Mouse (Mus musculus): ENCODE measurements around the gene 4933430I17Rik. TPM values are rescaled to one million over a fixed set of nuclear protein-coding genes. Genes with fewer than 3 reads are reported as not detected.

The 4933430I17Rik gene
- total and polyA plus RNA-seq, 3 experiments, result 0.30 to 1.8 (median 0.52) TPM

DNA sequence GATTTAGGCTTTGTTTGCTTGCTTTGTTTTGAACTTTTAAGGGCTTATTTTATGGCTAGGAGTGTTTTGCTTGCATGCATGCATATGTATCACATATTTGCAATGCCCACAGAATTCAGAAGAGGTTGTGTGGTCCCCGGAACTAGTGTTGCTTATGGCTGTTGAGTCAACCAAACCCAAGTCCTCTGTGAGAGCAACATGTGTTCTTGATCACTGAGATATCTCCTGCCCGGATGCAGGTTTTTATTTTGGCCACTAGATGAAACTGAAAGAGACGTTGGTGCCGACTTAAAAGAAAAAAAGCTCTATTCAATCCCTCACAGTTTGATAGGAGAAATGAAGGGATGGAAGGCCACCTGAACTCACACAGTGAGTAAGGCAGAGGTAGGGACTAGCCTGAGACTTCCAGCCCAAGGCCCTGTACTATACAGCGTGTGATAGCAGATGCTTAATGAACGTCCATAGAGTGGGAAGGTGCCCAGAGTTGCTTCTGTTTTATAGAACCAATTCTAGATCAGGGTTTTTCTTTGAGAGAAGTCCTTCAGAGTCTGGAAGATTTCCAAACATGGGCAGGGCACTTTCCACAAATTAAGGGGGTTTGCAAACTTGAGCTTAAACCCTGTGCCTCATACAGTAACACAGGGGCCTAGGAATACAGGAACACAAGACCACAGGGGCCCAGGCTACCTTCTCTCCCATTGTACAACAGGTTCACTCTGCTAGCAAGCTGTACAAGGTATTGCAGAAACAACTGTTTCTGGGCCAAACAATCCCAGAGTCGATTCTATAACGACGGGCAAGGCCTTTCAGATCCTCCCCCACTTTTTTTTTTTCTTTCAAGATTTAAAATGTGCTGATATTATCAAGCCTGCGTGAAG lies 7.4 kb upstream of the 4933430I17Rik start:
- Histone ChIP-seq H3K36me3 (replicated peaks in 1 of 2; ENCODE audit: control insufficient read depth in 1 of 2, insufficient read depth in 1 of 2, low read length in 1 of 2) (peaks cover 13 to 39% of the 10 kb centered on the region in 2 experiments), H3K27me3 (replicated peaks) (no peaks in the 10 kb centered on the region), H3K79me2 (replicated peaks; ENCODE audit: control insufficient read depth, extremely low read depth, insufficient read depth, poor library complexity, severe bottlenecking) (no peaks in the 10 kb centered on the region; the same call in 1 of the 2 replicates), H3K4me1 (ENCODE audit: control insufficient read depth in 1 of 2, insufficient read depth in 2 of 2) (peaks cover 9 to 42% of the 10 kb centered on the region in 2 experiments), H3K27ac (ENCODE audit: insufficient read depth, low read depth) (no peak overlapping the region), H3K4me2 (ENCODE audit: insufficient read depth, low read depth, poor library complexity, severe bottlenecking) (peak overlapping the region; percentile 92), H3K9ac (ENCODE audit: insufficient read depth, low read depth) (peak overlapping the region; percentile 89), H3K4me3 (replicated peaks in 1 of 3; ENCODE audit: low read depth in 2 of 3, low read length in 2 of 3, poor library complexity in 1 of 3) (peak overlapping the region in 2 of 3 experiments; percentile 61 to 83), H3K9me3 (replicated peaks; ENCODE audit: low read length) (no peaks in the 10 kb centered on the region)
- no peak for DNase-seq (ENCODE audit: extremely low read depth)
- dilution Hi-C loops (cut with MboI; ENCODE audit: extremely low pct_ligation_motif_present, extremely low pct_unique_long_range_greater_than_20kb, low sequenced_read_pairs) (no loop called here), in situ Hi-C loops (cut with MboI; ENCODE audit: low pct_ligation_motif_present, low pct_unique_long_range_greater_than_20kb, low sequenced_read_pairs) (loop anchor here (10.0 kb wide), 1 partner anchor 173 kb away; no protein-coding TSS in a partner anchor)
- TF ChIP-seq BHLHE40 (IDR thresholded peaks at IDR 0.05; ENCODE audit: low read depth, low read length) (no peak), CHD2 (IDR thresholded peaks at IDR 0.05; ENCODE audit: low read length) (no peak), ZNF384 (IDR thresholded peaks at IDR 0.05; ENCODE audit: low read depth, low read length) (0 out of 2 replicates have a peak, but pooled peaks have one; percentile 8), POLR2AphosphoS2 (IDR thresholded peaks at IDR 0.05; ENCODE audit: low read depth, low read length) (no peak), KAT2A (IDR thresholded peaks at IDR 0.05; ENCODE audit: insufficient replicate concordance, low read length) (no peak), MXI1 (IDR thresholded peaks at IDR 0.05; ENCODE audit: low read depth, low read length) (peak; percentile 45; the same call in 1 of the 2 replicates), POLR2A (IDR thresholded peaks at IDR 0.05; ENCODE audit: low read depth, low read length) (no peak)

DNA sequence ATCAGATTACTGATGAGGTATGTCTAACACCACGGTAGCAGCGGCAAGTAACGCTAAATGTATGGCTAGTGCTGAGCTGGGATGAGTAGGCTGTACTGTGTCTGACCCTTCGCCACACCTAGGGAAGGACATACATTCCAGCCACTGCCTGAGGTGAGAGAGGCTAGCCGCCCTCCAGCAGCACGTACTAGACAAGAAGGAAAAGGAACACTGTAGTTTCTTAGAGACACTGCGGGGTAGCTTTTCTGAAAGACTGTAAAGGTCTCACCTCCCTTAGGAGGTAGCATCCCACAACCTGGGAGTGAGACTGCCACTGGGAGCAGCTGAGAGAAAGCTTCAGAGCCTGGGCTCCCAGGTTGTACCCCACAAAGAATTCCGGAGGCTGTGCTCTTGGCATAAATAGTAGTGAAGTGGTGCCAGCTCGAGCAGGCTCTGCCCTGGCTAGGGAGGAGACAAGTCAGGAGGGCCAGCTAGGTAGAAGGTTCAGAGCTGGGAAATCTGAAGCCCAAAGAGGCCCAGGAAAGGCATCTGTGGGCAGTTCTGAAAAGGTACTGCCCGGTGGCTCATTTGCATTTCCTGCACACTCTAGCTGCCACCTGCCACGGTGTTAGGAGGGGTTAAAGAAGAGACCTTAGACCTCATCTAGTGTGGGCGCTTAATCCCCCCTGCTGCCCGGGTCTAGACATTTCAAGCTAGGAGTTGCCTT lies 6.6 kb upstream of the 4933430I17Rik start:
- Histone ChIP-seq H3K4me2 (ENCODE audit: insufficient read depth, low read depth, poor library complexity, severe bottlenecking) (peak overlapping the region; percentile 92), H3K36me3 (replicated peaks in 1 of 2; ENCODE audit: control insufficient read depth in 1 of 2, insufficient read depth in 1 of 2, low read length in 1 of 2) (peaks cover 6 to 38% of the 10 kb centered on the region in 2 experiments), H3K4me1 (ENCODE audit: control insufficient read depth in 1 of 2, insufficient read depth in 2 of 2) (peaks cover 9 to 50% of the 10 kb centered on the region in 2 experiments), H3K9me3 (replicated peaks; ENCODE audit: low read length) (no peaks in the 10 kb centered on the region), H3K4me3 (replicated peaks in 1 of 3; ENCODE audit: low read depth in 2 of 3, low read length in 2 of 3, poor library complexity in 1 of 3) (peak overlapping the region; percentile 61 to 83 (median 68)), H3K79me2 (replicated peaks; ENCODE audit: control insufficient read depth, extremely low read depth, insufficient read depth, poor library complexity, severe bottlenecking) (no peaks in the 10 kb centered on the region; the same call in 1 of the 2 replicates), H3K27ac (ENCODE audit: insufficient read depth, low read depth) (peak overlapping the region; percentile 45), H3K9ac (ENCODE audit: insufficient read depth, low read depth) (peak overlapping the region; percentile 89), H3K27me3 (replicated peaks) (no peaks in the 10 kb centered on the region)
- DNase-seq (ENCODE audit: extremely low read depth), result peak; percentile 63
- dilution Hi-C loops (cut with MboI; ENCODE audit: extremely low pct_ligation_motif_present, extremely low pct_unique_long_range_greater_than_20kb, low sequenced_read_pairs), result no loop called here
- in situ Hi-C loops (cut with MboI; ENCODE audit: low pct_ligation_motif_present, low pct_unique_long_range_greater_than_20kb, low sequenced_read_pairs), result loop anchor here (10.0 kb wide), 1 partner anchor 174 kb away; no protein-coding TSS in a partner anchor
- TF ChIP-seq JUN (IDR thresholded peaks at IDR 0.05; ENCODE audit: insufficient read depth, low read depth, low read length) (no peak), BHLHE40 (IDR thresholded peaks at IDR 0.05; ENCODE audit: low read depth, low read length) (peak; percentile 72), ETS1 (conservative IDR thresholded peaks at IDR 0.05; ENCODE audit: low read depth, low read length) (peak; percentile 52), NELFE (IDR thresholded peaks at IDR 0.05; ENCODE audit: low read depth, low read length) (no peak), MXI1 (IDR thresholded peaks at IDR 0.05; ENCODE audit: low read depth, low read length) (peak; percentile 49; the same call in 1 of the 2 replicates), RAD21 (IDR thresholded peaks at IDR 0.05; ENCODE audit: low read depth, low read length) (peak; percentile 55), SMC3 (IDR thresholded peaks at IDR 0.05; ENCODE audit: low read depth, low read length) (no peak; the same call in 1 of the 2 replicates), UBTF (IDR thresholded peaks at IDR 0.05; ENCODE audit: low read depth, low read length) (no peak), ZKSCAN1 (IDR thresholded peaks at IDR 0.05; ENCODE audit: borderline replicate concordance, low read depth, low read length) (no peak), ZMIZ1 (IDR thresholded peaks at IDR 0.05; ENCODE audit: low read depth, low read length) (no peak), TBP (conservative IDR thresholded peaks at IDR 0.05; ENCODE audit: low read depth, low read length) (no peak), ZNF384 (IDR thresholded peaks at IDR 0.05; ENCODE audit: low read depth, low read length) (no peak), MAZ (IDR thresholded peaks at IDR 0.05; ENCODE audit: low read depth, low read length) (no peak; the same call in 1 of the 2 replicates), ZC3H11A (IDR thresholded peaks at IDR 0.05; ENCODE audit: low read depth, low read length) (no peak), HCFC1 (IDR thresholded peaks at IDR 0.05; ENCODE audit: low read depth, low read length) (0 out of 2 replicates have a peak, but pooled peaks have one; percentile 16), E2F4 (IDR thresholded peaks at IDR 0.05; ENCODE audit: insufficient replicate concordance, low read depth, low read length) (peak; percentile 28; the same call in 1 of the 2 replicates), CTCF (conservative IDR thresholded peaks at IDR 0.05 in 1 of 2, IDR thresholded peaks at IDR 0.05 in 1 of 2; ENCODE audit: low read depth in 2 of 2, low read length in 2 of 2) (peak in 1 of 2 experiments; percentile 58; a peak in 2 of 4 replicates), EP300 (IDR thresholded peaks at IDR 0.05; ENCODE audit: low read length) (peak; percentile 63), USF2 (conservative IDR thresholded peaks at IDR 0.05; ENCODE audit: low read depth, low read length) (no peak), POLR2A (IDR thresholded peaks at IDR 0.05; ENCODE audit: low read depth, low read length) (peak; percentile 30; the same call in 1 of the 2 replicates), CHD2 (IDR thresholded peaks at IDR 0.05; ENCODE audit: low read length) (no peak), RCOR1 (conservative IDR thresholded peaks at IDR 0.05; ENCODE audit: low read depth, low read length) (peak; percentile 70; the same call in 1 of the 2 replicates), ELF1 (IDR thresholded peaks at IDR 0.05; ENCODE audit: low read depth, low read length) (peak; percentile 74), MEF2A (IDR thresholded peaks at IDR 0.05; ENCODE audit: borderline replicate concordance, low read depth, low read length) (peak; percentile 65; the same call in 1 of the 2 replicates)
